Mouse (Mus musculus): ENCODE measurements at regions not wholly inside any gene's neighbourhood (a gene's known extent, or its start where the extent isn't known, plus 50 kb on each side); places are given as distances from the start of the nearest gene placed in this dataset.
A peak's percentile ranks its signal among the peaks of the same experiment; 100 is the strongest.

DNA sequence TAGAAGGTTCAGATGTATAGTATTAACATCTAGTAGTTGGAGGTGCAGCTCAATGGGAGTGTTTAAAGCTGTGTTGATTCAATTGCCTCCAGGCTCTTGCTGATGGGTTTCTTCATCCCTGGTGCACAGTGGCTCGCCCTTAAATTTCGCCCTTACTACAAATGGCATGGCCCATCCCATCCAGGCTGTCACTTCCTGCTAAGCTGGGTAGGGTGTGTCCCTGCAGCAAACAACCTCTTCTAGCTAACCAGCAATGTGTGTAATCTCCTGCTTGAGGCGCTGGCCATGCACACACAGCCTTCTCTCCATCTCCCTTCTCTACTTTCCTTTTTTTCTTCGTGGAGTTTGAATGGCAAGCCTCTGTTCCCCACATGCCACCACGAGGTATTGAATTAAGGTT, 238.1 kb upstream of the Id2 start:
- DNase-seq: no peak

- no peak for DNase-seq
Measured at GRCm38 (mm10) chr12:25332384-25333035, 235.6 kb upstream of the Id2 start.

- DNase-seq: peak; percentile 54
Measured at GRCm38 (mm10) chr12:25330004-25330708, 233.2 kb upstream of the Id2 start.

DNA sequence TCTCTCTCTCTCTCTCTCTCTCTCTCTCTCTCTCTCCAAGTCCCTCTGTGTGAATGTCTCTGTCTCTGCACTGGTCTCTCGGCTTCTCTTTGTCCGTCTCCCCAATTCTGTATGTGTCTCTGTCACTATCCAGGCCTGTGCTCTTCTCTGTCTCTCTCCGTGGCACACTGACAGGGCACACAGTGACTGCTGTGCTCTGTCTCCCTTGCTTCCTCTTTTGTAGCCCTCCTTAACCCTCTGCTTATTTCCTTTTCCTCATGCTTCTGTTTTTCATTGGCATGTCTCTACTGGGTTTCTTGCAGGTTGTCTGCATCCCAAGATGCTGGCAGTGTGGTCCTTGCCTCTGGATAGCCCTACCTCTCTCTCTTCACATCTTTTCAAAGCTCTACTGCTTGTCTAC, 229.0 kb upstream of the Id2 start:
- no peak for DNase-seq

DNA sequence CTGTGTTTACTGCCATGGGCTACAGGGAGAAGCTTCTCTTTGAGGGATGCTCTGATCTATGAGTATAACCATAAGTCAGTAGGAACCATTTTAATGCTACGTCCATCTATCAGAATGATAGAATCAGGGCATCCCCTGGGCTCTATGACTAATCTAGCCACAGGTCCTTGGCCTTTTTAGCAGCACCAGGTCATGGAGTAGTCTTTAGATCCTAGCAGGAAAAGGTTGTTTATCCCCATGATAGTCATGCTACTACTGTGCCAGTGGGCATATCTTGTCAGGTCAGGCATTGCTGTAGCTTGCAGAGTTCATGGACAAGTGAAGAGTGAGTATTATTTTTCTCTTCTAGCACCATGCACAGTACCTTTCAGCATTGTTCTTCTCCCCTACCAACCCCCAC, 226.2 kb upstream of the Id2 start:
- DNase-seq: peak; percentile 84

- no peak for DNase-seq
Measured at GRCm38 (mm10) chr12:25320262-25320767, 223.4 kb upstream of the Id2 start.

GRCm38 (mm10) chr12:25319846-25320245, 222.9 kb upstream of the Id2 start:
- no peak for DNase-seq

GRCm38 (mm10) chr12:25318072-25318671, 221.2 kb upstream of the Id2 start:
- peak; percentile 79 for DNase-seq

DNA sequence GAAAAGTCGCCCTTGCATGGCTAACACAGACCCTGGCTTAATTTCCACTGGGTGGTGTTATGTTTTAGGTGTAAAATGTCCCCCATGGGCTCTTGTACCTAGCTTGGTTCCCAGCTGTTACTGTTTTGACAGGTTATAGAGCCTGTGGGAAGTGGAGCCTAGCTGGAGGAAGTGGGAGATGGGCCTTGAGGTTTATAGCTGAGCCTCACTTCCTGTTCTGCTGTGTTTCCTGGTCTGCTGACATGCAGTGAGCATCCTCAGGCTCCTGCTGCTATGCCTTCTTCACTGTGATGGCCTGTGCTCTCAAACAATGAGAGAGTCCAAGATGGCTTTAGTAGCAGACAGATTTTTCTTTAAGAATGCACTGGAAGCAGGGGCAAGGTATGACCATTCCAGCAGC, 219.0 kb upstream of the Id2 start:
- no peak for DNase-seq

GRCm38 (mm10) chr12:25313212-25313611, 216.3 kb upstream of the Id2 start:
- peak; percentile 73 for DNase-seq

- no peak for DNase-seq
Measured at GRCm38 (mm10) chr12:25312390-25312789, 215.4 kb upstream of the Id2 start.

GRCm38 (mm10) chr12:25311728-25312127, 214.8 kb upstream of the Id2 start:
- no peak for DNase-seq

DNA sequence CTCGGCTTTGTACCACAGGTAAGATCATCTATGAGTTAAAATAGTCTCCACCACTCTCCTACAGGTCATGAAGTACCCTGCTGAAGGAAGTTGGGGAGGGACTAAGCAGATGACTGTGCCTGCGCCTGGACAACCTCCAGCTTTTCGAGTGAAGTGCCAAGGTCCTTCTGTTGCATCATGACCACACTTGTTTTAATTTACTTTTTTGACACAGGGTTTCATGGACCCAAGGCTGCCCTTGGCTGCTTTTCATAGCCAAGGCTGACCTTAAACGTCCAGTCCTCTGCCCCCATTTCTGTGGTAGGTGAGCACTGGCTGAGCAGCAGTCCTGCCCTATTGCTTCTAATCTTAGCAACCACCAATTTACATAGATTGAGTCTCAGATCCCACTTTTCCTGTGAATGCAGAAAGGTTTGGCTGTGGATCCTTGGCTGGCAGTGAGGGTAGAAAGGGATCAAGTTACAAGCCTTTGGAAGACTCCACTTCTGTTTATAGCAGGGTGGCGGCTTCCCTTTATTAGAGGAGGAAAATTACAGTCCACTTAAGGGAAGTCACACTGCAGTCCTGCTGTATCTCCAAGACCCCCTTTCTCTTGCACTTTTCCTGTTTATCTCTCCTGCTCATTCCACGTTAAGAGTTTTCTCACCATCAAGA, 213.5 kb upstream of the Id2 start:
- DNase-seq: peak; percentile 92

DNA sequence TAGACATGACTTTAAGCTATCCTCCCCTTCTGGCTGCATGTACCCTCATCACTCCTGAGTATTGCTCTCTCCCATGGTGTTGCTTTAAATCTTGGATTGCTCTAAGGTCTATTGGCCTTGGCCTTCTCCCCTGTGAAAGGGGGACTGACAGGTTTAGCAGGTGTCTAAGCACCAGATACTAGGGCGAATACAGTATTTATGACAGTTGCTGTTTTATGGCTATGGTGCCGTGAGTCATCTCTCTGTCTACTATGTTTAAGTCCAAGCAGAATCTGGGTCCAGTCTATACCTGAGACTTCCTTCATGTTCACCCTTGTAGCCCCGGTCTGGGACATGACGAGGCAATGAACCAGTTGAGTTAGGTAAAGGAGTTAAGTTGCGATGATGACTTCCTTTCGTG, 212.3 kb upstream of the Id2 start:
- DNase-seq: no peak

DNA sequence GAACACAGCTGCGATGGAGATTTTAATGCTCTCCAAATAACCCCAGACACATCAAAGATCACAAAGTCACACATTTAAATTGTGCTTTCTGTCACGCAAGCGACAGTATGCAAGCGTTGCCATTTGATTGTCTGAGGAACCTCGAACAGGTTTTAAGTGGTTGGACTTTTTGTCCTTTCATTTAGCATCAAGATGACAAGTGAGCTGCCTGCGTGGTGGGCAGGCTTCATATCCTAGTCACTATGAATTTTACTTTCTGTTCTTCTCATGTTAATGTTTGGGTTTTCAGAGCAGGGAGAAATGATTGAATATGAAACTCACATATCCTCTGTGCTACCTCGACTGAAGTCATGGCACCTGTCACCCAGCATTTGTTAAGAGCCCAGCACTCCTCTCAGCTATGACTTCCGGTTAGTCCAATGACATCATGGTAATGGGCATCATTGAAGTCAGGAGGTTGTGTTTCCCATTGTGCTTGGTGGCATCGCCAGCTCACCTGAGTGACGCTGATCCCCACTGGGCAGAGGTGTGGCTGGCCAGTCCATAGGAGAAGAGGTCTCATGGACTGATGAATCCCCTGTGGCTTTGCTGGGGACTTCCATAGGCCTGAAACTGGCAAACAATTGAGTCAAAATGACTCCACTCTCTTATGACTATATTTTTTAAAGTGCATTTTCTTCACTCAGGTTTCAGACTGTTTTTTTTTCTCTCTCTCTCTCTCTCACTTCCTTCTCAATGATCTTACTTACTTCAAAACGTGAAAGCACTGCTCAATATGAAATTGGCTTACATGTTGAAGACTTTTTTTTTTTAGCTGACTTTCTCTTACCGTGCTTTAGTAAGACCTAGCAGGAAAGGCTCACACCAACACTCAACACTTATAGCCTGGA, 209.1 kb upstream of the Id2 start:
- DNase-seq: no peak

DNA sequence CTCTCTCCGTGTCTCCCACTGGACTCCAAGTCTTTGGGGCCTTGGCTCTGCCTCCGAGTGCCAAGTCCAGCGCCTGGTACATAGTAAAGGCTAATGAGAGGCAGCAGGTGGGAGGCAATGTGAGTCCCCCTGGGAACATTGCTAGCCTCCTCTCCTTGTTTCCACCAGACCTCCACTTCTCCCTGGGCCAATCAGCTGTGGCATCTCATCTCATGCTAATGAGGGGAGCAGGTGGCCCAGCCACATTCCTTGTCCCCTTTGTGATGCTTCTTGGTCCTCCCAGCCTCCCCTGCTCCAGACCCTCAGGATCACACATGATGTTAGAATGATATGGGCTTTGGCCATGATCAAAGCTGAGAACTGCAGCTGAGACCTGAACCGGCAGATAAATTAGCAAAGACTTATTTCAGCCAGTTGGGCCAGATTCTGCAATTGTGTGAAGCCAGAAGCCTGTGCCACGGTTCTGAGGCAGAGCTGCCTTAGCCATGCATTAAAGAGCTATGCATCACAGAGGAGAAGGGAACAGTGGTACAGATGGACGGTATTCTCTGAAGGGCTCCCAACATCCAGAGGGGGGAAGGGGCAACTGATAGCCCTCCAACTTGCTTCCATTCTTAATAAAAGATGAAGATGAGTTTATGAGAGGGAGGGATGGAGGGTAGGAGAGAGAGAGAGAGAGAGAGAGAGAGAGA, 208.0 kb upstream of the Id2 start:
- DNase-seq: no peak

DNA sequence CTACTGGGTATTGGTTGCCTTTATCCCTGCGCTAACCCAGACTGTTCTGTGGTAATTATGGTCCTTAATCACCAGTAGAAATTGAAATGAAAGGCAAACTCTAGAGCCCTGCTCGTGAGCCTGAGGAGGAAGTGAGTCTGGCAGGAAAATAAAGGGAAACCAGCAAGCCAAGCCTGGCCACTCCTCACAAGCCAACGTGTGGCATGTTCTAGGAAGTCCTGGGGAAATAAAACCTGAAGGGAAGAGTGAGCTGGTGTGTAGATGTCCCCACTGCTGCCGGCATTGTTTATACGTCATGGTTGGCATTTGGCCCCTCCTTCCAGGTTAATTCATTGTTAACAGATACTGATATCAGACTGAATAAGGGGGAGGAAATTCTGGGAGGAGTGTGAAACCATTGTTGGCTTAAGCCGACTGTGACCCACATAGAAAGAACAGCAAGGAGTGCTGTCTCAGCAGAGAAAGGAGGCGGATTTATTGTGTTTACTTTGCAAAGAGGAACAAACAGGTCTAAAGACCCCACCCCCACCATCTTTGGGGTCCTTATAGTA, 206.6 kb upstream of the Id2 start:
- DNase-seq: no peak

GRCm38 (mm10) chr12:25300804-25301390, 204.0 kb upstream of the Id2 start:
- DNase-seq: no peak

GRCm38 (mm10) chr12:25299603-25300471, 202.9 kb upstream of the Id2 start:
- DNase-seq: no peak
